Mouse (Mus musculus): ENCODE data around the gene Kmt5c. TPM values are rescaled to one million over a fixed set of nuclear protein-coding genes. Genes with fewer than 3 reads are reported as not detected.

Gene Kmt5c
- polyA plus RNA-seq (2014; fragmentation: Nextera tagmentation; extraction: Ambion mirVana) = 56.2 and 67.0 TPM in 2 replicates

GRCm38 (mm10) chr7:4739544-4740275 is at the start of gene Kmt5c:
Gene Kmt5c, plus strand, starts transcription at chr7:4740115.
- under 1% methylated on average over 43 of the region's 44 CpGs for WGBS
- DNase-seq = peak; percentile 99
- H3K9me3 ChIP-seq (ENCODE audit: control insufficient read depth, low read length) = no peaks in the 10 kb centered on the region
- H3K27ac ChIP-seq (replicated peaks; ENCODE audit: low read depth, low read length) = peak within 1 kb of the TSS; percentile 92
- no peaks in the 10 kb centered on the region for H3K27me3 ChIP-seq (ENCODE audit: control insufficient read depth, insufficient read depth, low read length)
- peak within 1 kb of the TSS; percentile 72 for H3K4me2 ChIP-seq (ENCODE audit: low read length)
- H3K9ac ChIP-seq (replicated peaks; ENCODE audit: low read length) = peak within 1 kb of the TSS; percentile 84
- H3K4me1 ChIP-seq (ENCODE audit: control insufficient read depth, insufficient read depth, low read length) = peaks cover 29% of the 10 kb centered on the region
- H3K36me3 ChIP-seq (ENCODE audit: control insufficient read depth, insufficient read depth, low read length) = peaks cover 15% of the 10 kb centered on the region; the same call in 1 of the 2 replicates
- peak within 1 kb of the TSS; percentile 66 for H3K4me3 ChIP-seq (replicated peaks; ENCODE audit: low read depth, low read length)
- ATAC-seq (ENCODE audit: low FRiP score, low TSS enrichment) = peak; percentile 97

DNA sequence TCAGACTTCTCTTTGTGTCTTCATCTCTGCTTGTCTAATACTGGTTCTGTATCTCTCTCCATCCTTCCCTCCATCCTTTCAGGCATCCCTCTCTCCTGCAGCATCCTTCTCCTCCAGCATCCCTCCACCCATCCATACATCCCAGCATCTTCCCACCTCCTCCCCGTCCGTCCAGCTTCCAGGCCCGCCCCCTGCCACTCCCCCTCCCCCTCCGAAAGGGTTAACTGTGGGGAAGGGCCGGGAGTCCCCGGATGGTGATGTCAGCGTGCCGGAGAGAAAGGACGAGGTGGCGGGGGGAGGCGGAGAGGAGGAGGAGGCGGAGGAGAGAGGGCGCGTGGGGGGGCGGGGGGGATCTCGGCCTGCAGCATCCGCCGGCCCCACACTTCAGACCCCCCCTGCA is 49.5 kb upstream of the Kmt5c start, which contains the start of gene Brsk1:
Brsk1 (plus strand) TSS at position 218 of the 400 bp plus-strand sequence.
- WGBS = 1% methylated on average over 15 of the region's 18 CpGs
- DNase-seq = peak; percentile 96

DNA sequence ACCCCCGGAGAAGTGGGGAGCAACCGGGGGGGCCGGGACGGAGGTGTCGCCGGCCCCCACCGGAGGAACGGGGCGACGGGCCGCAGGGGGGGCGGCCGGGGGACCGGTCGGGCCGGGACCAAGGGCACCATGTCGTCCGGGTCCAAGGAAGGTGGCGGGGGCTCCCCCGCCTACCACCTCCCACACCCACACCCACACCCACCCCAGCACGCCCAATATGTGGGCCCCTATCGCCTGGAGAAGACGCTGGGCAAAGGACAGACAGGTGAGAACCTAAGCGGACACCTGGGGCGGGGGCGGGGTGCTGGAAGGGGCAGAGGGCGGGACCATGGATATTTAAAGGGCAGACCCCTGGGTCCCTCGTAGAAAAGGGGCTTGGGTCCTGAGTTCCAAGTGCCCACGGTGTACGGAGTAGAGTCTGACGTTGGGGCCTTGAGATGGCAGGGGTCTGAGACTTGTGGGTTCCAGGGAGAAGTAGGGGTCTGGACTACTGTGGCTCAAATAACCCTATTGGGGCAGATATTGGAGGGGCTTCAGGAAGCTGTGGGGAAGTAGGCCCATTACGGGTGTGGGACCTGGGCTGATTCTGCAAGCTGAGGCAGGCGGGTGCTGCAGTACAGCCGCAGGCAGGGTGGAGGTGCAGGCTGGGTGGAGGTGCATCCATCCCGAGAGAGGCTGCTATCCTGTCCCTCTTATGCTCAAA is 48.8 kb upstream of the Kmt5c start:
- no peaks in the 10 kb centered on the region for H3K27me3 ChIP-seq (ENCODE audit: control insufficient read depth, insufficient read depth, low read length)
- 3% methylated on average over 32 of the region's 35 CpGs for WGBS
- H3K36me3 ChIP-seq (ENCODE audit: control insufficient read depth, insufficient read depth, low read length) = peaks cover 37% of the 10 kb centered on the region
- peak overlapping the region; percentile 99 for H3K4me3 ChIP-seq (replicated peaks; ENCODE audit: low read depth, low read length)
- H3K9me3 ChIP-seq (ENCODE audit: control insufficient read depth, low read length) = no peaks in the 10 kb centered on the region
- peak overlapping the region; percentile 74 for H3K4me2 ChIP-seq (ENCODE audit: low read length)
- peak overlapping the region; percentile 100 for H3K9ac ChIP-seq (replicated peaks; ENCODE audit: low read length)
- ATAC-seq (ENCODE audit: low FRiP score, low TSS enrichment) (peak; percentile 74), DNase-seq (peak; percentile 51)
- peak overlapping the region; percentile 96 for H3K27ac ChIP-seq (replicated peaks; ENCODE audit: low read depth, low read length)
- peaks cover 10% of the 10 kb centered on the region for H3K4me1 ChIP-seq (ENCODE audit: control insufficient read depth, insufficient read depth, low read length)

More for the DNA sequence above, 49.5 kb upstream of the Kmt5c start, which contains the start of gene Brsk1:
- peak within 1 kb of the TSS; percentile 99 for H3K4me3 ChIP-seq (replicated peaks; ENCODE audit: low read depth, low read length)
- peak within 1 kb of the TSS; percentile 96 for H3K27ac ChIP-seq (replicated peaks; ENCODE audit: low read depth, low read length)
- no peaks in the 10 kb centered on the region for H3K27me3 ChIP-seq (ENCODE audit: control insufficient read depth, insufficient read depth, low read length)
- peaks cover 30% of the 10 kb centered on the region for H3K36me3 ChIP-seq (ENCODE audit: control insufficient read depth, insufficient read depth, low read length)
- peak within 1 kb of the TSS; percentile 100 for H3K9ac ChIP-seq (replicated peaks; ENCODE audit: low read length)
- H3K4me1 ChIP-seq (ENCODE audit: control insufficient read depth, insufficient read depth, low read length) = peaks cover 10% of the 10 kb centered on the region
- peak within 1 kb of the TSS; percentile 74 for H3K4me2 ChIP-seq (ENCODE audit: low read length)
- peak; percentile 91 for ATAC-seq (ENCODE audit: low FRiP score, low TSS enrichment)
- H3K9me3 ChIP-seq (ENCODE audit: control insufficient read depth, low read length) = no peaks in the 10 kb centered on the region

GRCm38 (mm10) chr7:4693004-4693403 is 46.9 kb upstream of the Kmt5c start:
- DNase-seq = no peak
- peaks cover 52% of the 10 kb centered on the region for H3K36me3 ChIP-seq (ENCODE audit: control insufficient read depth, insufficient read depth, low read length)
- H3K9ac ChIP-seq (replicated peaks; ENCODE audit: low read length) = no peak overlapping the region
- no peak overlapping the region for H3K4me2 ChIP-seq (ENCODE audit: low read length)
- no peak for ATAC-seq (ENCODE audit: low FRiP score, low TSS enrichment)
- H3K9me3 ChIP-seq (ENCODE audit: control insufficient read depth, low read length) = no peaks in the 10 kb centered on the region
- H3K4me1 ChIP-seq (ENCODE audit: control insufficient read depth, insufficient read depth, low read length) = peaks cover 10% of the 10 kb centered on the region
- H3K4me3 ChIP-seq (replicated peaks; ENCODE audit: low read depth, low read length) = no peak overlapping the region
- no peak overlapping the region for H3K27ac ChIP-seq (replicated peaks; ENCODE audit: low read depth, low read length)
- no peaks in the 10 kb centered on the region for H3K27me3 ChIP-seq (ENCODE audit: control insufficient read depth, insufficient read depth, low read length)
- WGBS = 60% methylated on average over 6 of the region's 6 CpGs

DNA sequence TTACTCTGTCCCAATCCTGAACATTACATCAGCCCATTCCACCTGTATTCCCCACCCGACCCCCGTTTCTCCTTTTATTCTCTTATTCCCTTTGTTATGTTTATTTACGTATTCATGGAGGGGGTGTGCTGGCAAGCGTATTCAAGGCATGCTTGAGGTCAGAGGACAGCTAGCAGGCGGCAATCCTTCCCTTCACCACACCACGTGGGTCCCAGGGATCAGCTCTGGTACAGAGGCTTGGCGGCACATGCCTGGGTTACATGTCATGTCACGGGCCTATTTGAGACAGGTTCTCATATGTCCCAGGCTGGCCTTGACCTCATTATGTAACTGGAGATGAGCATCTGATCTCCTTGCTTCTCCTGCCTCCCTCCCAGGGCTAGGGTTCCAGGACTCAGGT is 37.6 kb upstream of the Kmt5c start:
- H3K27ac ChIP-seq (replicated peaks; ENCODE audit: low read depth, low read length) = no peak overlapping the region
- DNase-seq (no peak), ATAC-seq (ENCODE audit: low FRiP score, low TSS enrichment) (no peak)
- H3K9ac ChIP-seq (replicated peaks; ENCODE audit: low read length) = no peak overlapping the region
- no peaks in the 10 kb centered on the region for H3K4me1 ChIP-seq (ENCODE audit: control insufficient read depth, insufficient read depth, low read length)
- H3K4me2 ChIP-seq (ENCODE audit: low read length) = no peak overlapping the region
- H3K36me3 ChIP-seq (ENCODE audit: control insufficient read depth, insufficient read depth, low read length) = peaks cover 91% of the 10 kb centered on the region
- H3K9me3 ChIP-seq (ENCODE audit: control insufficient read depth, low read length) = no peaks in the 10 kb centered on the region
- H3K4me3 ChIP-seq (replicated peaks; ENCODE audit: low read depth, low read length) = no peak overlapping the region
- no peaks in the 10 kb centered on the region for H3K27me3 ChIP-seq (ENCODE audit: control insufficient read depth, insufficient read depth, low read length)
- 44% methylated on average over 8 of the region's 8 CpGs for WGBS

GRCm38 (mm10) chr7:4703195-4703594 is 36.7 kb upstream of the Kmt5c start:
- H3K27me3 ChIP-seq (ENCODE audit: control insufficient read depth, insufficient read depth, low read length) = no peaks in the 10 kb centered on the region
- no peak for ATAC-seq (ENCODE audit: low FRiP score, low TSS enrichment)
- 95% methylated on average over 7 of the region's 7 CpGs for whole genome bisulfite sequencing
- no peak overlapping the region for H3K27ac ChIP-seq (replicated peaks; ENCODE audit: low read depth, low read length)
- peaks cover 93% of the 10 kb centered on the region for H3K36me3 ChIP-seq (ENCODE audit: control insufficient read depth, insufficient read depth, low read length)
- H3K4me3 ChIP-seq (replicated peaks; ENCODE audit: low read depth, low read length) = no peak overlapping the region
- no peaks in the 10 kb centered on the region for H3K9me3 ChIP-seq (ENCODE audit: control insufficient read depth, low read length)
- no peak overlapping the region for H3K9ac ChIP-seq (replicated peaks; ENCODE audit: low read length)
- no peak overlapping the region for H3K4me2 ChIP-seq (ENCODE audit: low read length)
- H3K4me1 ChIP-seq (ENCODE audit: control insufficient read depth, insufficient read depth, low read length) = no peaks in the 10 kb centered on the region
- no peak for DNase-seq

GRCm38 (mm10) chr7:4705098-4705497 is 34.8 kb upstream of the Kmt5c start:
- ATAC-seq (ENCODE audit: low FRiP score, low TSS enrichment) (no peak), DNase-seq (peak; percentile 66)
- Histone ChIP-seq H3K36me3 (ENCODE audit: control insufficient read depth, insufficient read depth, low read length) (peaks cover 94% of the 10 kb centered on the region), H3K9me3 (ENCODE audit: control insufficient read depth, low read length) (no peaks in the 10 kb centered on the region), H3K4me1 (ENCODE audit: control insufficient read depth, insufficient read depth, low read length) (no peaks in the 10 kb centered on the region), H3K9ac (replicated peaks; ENCODE audit: low read length) (no peak overlapping the region), H3K4me2 (ENCODE audit: low read length) (no peak overlapping the region), H3K27me3 (ENCODE audit: control insufficient read depth, insufficient read depth, low read length) (no peaks in the 10 kb centered on the region), H3K4me3 (replicated peaks; ENCODE audit: low read depth, low read length) (no peak overlapping the region), H3K27ac (replicated peaks; ENCODE audit: low read depth, low read length) (no peak overlapping the region)
- 28% methylated on average over 18 of the region's 18 CpGs for WGBS

DNA sequence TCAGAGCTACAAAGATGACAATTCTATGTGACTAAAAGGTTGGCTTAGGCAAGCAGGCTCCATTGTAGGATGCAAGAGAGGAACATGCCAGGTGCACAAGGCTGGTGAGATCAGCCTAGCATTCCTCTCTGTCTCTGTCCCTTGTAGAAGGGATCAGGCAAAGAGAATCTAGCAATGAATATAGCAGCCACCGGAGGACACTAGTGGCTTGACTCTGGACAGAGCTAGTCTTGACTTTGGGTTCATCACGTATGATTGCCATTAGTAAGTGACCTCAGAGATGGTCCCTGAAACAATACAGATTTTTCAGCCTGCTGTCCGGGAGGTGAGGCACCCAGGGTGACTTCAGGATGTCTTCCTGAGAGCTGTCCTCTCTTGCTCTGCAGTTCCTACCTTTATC is 27.3 kb upstream of the Kmt5c start:
- H3K4me3 ChIP-seq (replicated peaks; ENCODE audit: low read depth, low read length) = no peak overlapping the region
- H3K27ac ChIP-seq (replicated peaks; ENCODE audit: low read depth, low read length) = no peak overlapping the region
- H3K9ac ChIP-seq (replicated peaks; ENCODE audit: low read length) = no peak overlapping the region
- H3K4me2 ChIP-seq (ENCODE audit: low read length) = no peak overlapping the region
- DNase-seq (no peak), ATAC-seq (ENCODE audit: low FRiP score, low TSS enrichment) (no peak)
- peaks cover 98% of the 10 kb centered on the region for H3K36me3 ChIP-seq (ENCODE audit: control insufficient read depth, insufficient read depth, low read length)
- H3K9me3 ChIP-seq (ENCODE audit: control insufficient read depth, low read length) = no peaks in the 10 kb centered on the region
- WGBS = 90% methylated on average over 3 of the region's 3 CpGs
- no peaks in the 10 kb centered on the region for H3K4me1 ChIP-seq (ENCODE audit: control insufficient read depth, insufficient read depth, low read length)
- H3K27me3 ChIP-seq (ENCODE audit: control insufficient read depth, insufficient read depth, low read length) = no peaks in the 10 kb centered on the region
